Mouse (Mus musculus) lung, postnatal 14 days (tissue): ENCODE results near the gene Hist1h3h.
"Not testable (repeated sequence)": the region's sequence is repeated elsewhere in the genome, so short reads cannot be mapped to it uniquely, and the experiment has no call there.

Experiments
- DNase-seq: peaks from one replicate; pipeline ENCODE4 v3.0.0; 2021

Gene Hist1h3h

DNA sequence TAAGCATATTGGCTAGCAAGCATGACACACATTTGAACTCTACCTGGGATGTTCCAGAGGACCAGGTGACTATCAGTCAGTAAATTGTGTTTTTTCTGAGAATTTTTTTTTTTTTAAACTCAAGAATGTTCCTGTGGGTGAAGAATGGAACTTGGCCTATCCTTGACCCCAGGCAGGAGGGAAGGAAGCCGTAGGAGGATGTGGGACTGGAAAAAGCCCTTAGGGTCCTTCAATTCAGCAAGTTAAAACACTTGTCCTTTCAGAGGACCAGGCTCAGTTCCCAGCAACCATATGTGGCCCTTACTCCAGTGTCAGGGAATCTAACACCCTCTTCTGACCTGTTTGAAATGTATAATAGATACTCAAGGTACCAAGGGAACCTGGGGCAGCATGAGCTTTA, 12.1 kb downstream of the Hist1h3h start:
- DNase-seq: no peak

GRCm38 (mm10) chr13:21733466-21733865, 16.0 kb downstream of the Hist1h3h start:
- no peak for DNase-seq

DNA sequence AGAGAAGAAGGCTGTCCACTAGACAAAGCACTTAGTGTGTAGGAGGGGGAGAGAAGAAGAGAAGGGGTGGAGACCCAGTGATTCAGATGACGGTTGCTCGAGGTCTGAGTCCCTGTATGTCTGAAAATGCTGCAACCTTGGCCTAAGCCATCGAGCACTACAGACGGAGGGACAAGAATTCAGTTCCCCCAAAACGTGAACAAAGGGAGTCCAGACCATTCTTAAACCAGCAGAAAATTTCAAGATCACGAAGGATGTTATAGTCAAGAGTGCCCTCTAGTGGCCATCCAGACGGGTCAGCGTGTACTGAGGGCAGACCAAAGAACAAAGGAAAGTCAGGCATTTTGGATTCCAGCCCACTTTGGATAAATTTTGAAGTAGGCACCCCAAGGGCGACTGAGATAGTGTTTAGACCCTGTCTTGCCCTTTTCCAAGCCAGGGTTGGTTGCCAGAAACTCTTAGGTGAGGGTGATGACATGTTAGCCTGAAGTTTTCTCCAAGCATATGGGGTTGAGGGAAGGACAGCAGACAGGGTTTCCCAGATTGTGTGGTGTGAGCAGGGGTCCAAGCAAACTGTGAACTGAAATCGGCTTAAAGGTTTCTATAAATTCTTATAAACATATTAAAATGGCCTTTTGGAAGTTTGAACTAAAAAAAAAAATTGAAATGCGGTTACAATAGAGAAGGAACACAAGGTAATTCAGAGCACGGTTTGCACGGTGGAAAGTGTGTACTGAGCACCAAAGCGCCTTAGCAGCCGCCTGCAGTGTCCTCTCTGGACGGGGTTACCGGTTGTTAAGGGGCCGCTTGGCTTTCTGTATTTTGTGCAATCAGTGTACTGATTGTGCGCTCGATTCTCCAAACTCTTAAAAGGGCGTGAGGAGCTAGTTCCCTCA, 16.8 kb downstream of the Hist1h3h start:
- DNase-seq: peak; percentile 85

- peak; percentile 67 for DNase-seq
Observed at GRCm38 (mm10) chr13:21734906-21735767, 17.7 kb downstream of the Hist1h3h start, which contains the start of gene Hist1h4j. Gene Hist1h4j (plus strand): TSS chr13:21735064.

DNA sequence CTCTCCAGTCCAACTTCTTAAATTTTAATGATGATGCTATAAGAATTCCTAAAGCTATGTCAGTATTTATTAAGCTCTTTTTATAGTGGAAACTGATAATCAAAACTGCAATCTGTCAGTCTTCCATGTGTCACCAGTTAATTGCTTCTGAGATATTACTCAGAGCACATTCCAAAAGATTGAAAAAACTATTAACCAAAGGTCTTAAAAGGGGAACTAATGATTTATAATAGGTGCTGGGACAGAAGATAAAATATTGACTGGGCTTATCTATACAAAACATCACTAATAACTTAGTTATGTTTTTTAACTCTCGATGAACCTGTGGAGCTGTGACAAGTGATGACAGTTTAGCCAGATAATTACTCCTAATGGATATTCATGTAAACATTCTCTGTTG, 27.5 kb downstream of the Hist1h3h start:
- no peak for DNase-seq

DNA sequence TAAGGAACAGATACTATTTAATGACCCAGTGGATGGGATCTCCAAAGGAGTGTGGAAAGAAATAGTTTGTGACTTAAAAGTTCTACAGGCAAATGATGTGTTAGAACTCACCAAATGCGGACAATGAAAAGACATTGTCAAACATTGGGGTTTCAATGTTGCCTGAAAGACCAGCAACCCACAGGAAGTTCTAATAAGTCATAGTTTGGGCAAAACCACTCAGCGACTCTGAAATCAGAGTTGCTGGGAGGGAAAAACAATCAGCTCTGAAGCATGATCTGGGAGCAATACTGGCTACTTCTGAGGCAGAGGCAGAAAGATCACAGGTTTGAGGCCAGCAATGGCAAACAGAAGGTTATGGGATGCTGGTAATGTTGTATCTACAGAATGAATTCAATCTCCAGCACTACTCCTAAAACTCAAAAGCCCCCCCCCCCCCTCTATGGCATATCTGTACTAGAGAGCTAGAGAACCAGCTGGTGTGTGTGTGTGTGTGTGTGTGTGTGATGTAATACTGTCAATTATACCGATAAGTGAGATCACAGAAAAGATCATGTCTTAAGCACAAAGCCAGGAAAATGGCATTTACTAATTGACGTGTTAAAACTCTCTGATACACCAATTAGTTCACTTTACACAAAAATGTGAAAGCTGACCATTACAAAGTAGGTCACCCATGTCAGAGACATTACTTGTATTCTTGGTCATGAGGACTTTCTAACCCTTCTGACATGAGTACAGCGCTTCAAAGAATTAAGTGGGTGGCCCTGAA, 32.1 kb downstream of the Hist1h3h start:
- DNase-seq: no peak

GRCm38 (mm10) chr13:21750159-21751017, 32.9 kb downstream of the Hist1h3h start, which contains the start of gene Hist1h4k:
Gene Hist1h4k (minus strand): TSS chr13:21750505.
- DNase-seq: peak; percentile 86

- no peak for DNase-seq
Observed at GRCm38 (mm10) chr13:21751417-21751816, 34.0 kb downstream of the Hist1h3h start.

DNA sequence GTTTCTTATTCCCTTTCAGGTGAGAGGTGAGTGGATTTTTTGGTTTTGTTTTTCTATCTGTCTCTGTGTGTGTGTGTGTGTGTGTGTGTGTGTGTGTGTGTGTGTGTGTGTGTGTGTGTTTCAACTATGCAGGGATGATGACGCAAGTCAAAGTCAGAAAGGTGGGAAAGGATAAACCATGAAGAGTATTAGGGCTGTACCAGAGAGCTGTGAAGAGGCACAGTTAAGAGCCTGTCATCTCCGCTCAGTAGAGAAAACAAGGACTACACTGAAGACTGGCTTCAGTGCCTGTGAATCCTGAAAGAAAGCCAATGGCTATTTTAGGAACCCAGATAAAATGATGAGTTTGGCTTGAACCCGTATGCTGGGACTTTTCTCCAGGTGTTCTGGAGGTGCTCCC, 34.4 kb downstream of the Hist1h3h start:
- DNase-seq: no peak

DNA sequence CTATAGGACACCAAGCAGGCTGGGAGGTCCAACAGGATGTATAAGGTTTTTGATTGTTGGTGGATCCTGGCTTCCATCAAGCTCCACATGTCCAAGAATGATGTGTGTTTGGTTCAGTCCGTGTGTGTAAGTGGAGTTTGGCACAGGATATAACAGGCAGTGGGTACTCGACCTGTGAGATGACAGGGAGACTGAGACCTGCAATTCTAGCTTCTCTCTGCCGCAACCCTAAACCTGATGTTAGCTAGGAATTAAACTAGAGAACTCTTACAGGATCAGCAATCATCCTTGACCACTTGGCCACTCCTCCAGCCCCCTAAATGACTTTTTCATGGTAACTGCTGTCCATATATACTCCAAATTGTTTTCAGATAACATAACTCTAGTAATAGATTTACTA, 34.9 kb downstream of the Hist1h3h start:
- DNase-seq: no peak

DNA sequence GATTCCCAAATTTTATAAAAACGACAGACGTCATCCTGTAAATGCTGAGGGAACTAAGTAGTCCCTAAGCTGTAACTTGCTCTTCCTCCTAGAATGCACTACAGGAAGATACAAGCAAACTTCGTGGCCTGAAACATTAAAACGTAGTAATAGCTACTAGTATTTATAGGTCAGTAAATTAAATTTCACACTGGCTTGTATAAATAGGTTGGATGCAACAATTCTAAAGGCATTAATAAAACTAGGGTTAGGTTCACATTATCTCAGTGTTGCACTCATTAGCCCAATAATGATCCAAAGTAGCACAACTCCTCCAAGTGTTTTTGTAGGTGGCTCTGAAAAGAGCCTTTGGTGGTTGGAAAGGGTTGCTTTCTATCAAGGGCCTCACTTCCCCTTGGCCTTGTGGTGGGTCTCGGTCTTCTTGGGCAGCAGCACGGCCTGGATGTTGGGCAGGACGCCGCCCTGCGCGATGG, 35.6 kb downstream of the Hist1h3h start:
- no peak for DNase-seq

GRCm38 (mm10) chr13:21753524-21754285, 36.2 kb downstream of the Hist1h3h start, which contains the start of the genes Hist1h2ak and Hist1h2bn:
Gene Hist1h2ak (minus strand): TSS chr13:21753827.
Gene Hist1h2bn (plus strand): TSS chr13:21754123.
- peak; percentile 54 for DNase-seq

DNA sequence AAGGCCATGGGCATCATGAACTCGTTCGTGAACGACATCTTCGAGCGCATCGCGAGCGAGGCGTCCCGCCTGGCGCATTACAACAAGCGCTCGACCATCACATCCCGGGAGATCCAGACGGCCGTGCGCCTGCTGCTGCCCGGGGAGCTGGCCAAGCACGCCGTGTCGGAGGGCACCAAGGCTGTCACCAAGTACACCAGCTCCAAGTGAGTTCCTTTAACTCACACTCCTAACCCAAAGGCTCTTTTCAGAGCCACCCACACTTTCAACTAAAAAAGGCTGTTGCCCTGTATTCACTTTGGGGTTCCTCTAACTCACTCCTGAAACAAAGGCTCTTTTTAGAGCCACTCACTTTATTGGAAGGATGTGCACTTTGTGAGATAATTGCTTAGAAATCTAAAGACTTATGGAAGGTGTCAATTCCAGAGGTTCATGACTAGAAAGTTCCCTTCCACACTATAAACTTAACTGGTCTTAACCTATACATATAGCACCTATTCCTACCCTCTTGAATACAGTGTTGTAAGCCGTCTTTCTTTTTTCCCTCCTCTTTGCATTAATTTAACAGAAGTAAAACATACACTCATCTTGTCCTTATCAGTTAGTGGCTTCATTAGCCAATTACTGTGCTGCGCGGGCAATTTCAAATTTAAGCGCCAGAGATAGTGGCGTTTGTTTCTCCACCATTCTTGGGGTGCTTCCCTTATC, 37.0 kb downstream of the Hist1h3h start:
- DNase-seq: not testable (repeated sequence)

DNA sequence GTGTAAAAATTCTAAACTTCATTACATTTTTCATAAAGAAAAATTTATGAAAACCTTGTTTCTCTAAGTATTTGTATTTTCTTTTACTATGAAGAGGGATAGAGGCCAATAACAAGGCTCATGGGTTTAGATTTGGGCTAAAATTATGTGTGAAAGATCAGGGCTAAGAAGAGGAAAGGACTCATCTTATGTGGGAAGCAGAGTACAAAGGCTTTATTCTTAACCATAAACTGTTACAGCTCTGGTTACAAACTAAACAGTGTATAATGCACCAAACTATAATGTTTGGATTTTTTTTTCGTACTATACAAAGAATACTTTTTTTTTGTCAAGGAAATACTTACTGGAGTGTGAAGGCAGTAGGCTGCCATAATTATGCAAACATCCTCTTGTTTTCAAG, 38.2 kb downstream of the Hist1h3h start:
- no peak for DNase-seq
